ENCODE assay signal across 17 mouse cellular contexts in genomic region chr8:46627881-46628280, GRCm38 (mm10). TPM values are rescaled to one million over a fixed set of nuclear protein-coding genes. Genes with fewer than 3 reads are reported as not detected.
DNase-seq lines count a peak whose midpoint lies in the region; ATAC-seq lines count a peak whose summit lies in the region.
"Had no signal": no experiment of that assay in that cellular context is flagged by ENCODE, and none has a peak within 500 bp of the region (broad histone marks: within the 10 kb centered on the region; RNA-seq: fewer than 3 reads in every experiment).

No protein-coding gene starts in this region.

- ATAC-seq in megakaryocyte progenitor cell, adult 5-6 weeks (replicated peaks; ENCODE audit: poor library complexity), result peak; percentile 52
- ATAC-seq: intestine, embryonic 15.5 days had no signal

- peak; percentile 8 for DNase-seq in kidney, adult 18-20 months
- no peak for DNase-seq in kidney, postnatal 14 days
- DNase-seq in A20 (ENCODE audit: low read depth, low spot score), result peak; percentile 80
- peak; percentile 32 for DNase-seq in R1 (ENCODE audit: low read depth, low spot score)
- DNase-seq in layer of hippocampus, adult 8-10 months (ENCODE audit: low spot score in 2 of 2), result no peak
- DNase-seq in embryo, embryonic 9.5 days (ENCODE audit: extremely low spot score), result no peak
- DNase-seq: adrenal gland, postnatal 10 days; gastrocnemius, postnatal 25 days; heart, postnatal 36 days; kidney, postnatal 10 days; layer of hippocampus, postnatal 36 days; lung, postnatal 36 days; retina, postnatal 1 day; right cerebral cortex, postnatal 4 days; thymus, postnatal 25 days had no signal

RNA-seq across cellular contexts. Expression of gene Casp3, which starts 10.8 kb away (rescaled TPM):
- total RNA-seq in megakaryocyte progenitor cell, adult 5-6 weeks (2015), result 35.4 and 53.7 TPM in 2 replicates
- total RNA-seq in megakaryocyte progenitor cell, adult 5-6 weeks (2017), result 85.1 and 113 TPM in 2 replicates
- total RNA-seq in layer of hippocampus, adult 8-10 months (2022), result 10 to 100 TPM in 3 of 4 experiments, 1 to 10 TPM in 1; 9.7 to 14.5 (median 10.9) TPM

RNA-seq across cellular contexts. Expression of gene Primpol, which starts 10.9 kb away (rescaled TPM):
- total RNA-seq in megakaryocyte progenitor cell, adult 5-6 weeks (2015), result 9.2 and 16.4 TPM in 2 replicates
- 7.5 and 7.9 TPM in 2 replicates for total RNA-seq in megakaryocyte progenitor cell, adult 5-6 weeks (2017)
- total RNA-seq in layer of hippocampus, adult 8-10 months (2022), result 1 to 10 TPM; 3.9 to 7.1 (median 5.6) TPM

Comparison
In these comparisons a context has a peak if more than half of its experiments do, and no peak if none do; other contexts are left out.
1. DNase-seq: peak in kidney, adult 18-20 months (single experiment), A20 (single experiment) and R1 (single experiment); none in kidney, postnatal 14 days (single experiment), layer of hippocampus, adult 8-10 months (0 of 2) and embryo, embryonic 9.5 days (single experiment).